Mouse (Mus musculus) 416B (cell line): ENCODE measurements around the gene Fbxl13.
"Not testable (repeated sequence)": the region's sequence is repeated elsewhere in the genome, so short reads cannot be mapped to it uniquely, and the experiment has no call there.

Source experiments
- DNase-seq: peaks from one replicate; pipeline ENCODE4 v3.0.0; 2011; ENCODE audit warnings: low read depth

Gene Fbxl13

GRCm38 (mm10) chr5:21656912-21657311, 11.5 kb upstream of the Fbxl13 start:
- DNase-seq = no peak

- no peak for DNase-seq
Measured at GRCm38 (mm10) chr5:21651885-21652612, 6.6 kb upstream of the Fbxl13 start.

DNA sequence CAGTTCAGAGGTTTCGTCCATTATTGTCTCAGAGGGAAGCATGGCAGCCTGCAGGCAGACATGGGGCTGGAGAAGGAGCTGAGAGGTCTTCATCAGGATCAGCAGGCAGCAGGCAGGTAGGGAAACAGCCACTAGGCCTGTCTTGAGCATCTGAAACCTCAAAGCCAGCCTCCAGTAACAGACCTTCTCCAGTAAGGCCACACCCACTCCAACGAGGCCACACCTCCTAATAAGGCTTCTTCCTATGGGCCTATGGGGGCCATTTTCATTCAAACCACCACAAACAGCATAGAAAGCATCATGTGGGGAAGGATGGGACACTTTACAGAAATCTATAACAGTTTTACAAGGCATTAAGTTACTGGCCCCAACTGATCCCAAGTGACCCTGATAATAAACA, 5.3 kb upstream of the Fbxl13 start:
- DNase-seq = no peak

DNA sequence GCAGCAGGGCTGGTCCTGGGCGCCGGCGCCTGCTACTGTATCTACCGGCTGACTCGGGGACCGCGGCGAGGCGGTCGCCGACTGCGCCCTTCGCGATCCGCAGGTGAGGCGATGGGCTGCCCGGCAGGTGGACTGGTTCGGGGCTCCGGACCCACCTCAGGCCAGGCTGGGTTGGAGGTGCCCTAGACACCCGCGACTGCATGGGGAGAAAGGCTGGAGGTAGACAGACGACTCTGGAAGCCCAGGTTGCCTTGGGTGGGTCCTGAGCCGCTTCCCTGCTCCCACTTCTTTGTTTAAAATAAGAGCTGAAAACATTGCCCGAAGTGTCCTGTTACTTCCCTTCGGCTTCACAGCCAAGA, 678 bp upstream of the Fbxl13 start:
- peak; percentile 17 for DNase-seq

- no peak for DNase-seq
Measured at GRCm38 (mm10) chr5:21644891-21645438, 469 bp downstream of the Fbxl13 start.

DNA sequence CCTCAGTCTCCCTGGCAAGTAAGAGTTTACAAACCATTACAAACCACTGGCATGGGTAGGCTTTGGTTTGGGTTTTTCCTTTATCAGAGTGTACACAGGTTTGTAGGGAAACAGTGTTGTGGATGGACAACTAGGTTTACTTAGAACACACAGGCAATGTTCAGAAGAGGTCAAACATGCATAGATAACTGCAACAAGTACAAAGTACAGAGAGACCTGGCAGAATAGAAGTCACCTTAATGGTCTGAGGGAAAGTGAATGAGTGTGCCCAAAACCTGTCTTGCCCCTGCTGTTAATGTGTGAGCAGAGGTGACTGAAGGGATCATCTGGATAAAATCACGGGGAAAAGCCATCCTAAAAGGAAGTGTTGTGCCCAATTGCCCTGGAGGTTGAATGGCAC, 1.8 kb downstream of the Fbxl13 start:
- DNase-seq = no peak

DNA sequence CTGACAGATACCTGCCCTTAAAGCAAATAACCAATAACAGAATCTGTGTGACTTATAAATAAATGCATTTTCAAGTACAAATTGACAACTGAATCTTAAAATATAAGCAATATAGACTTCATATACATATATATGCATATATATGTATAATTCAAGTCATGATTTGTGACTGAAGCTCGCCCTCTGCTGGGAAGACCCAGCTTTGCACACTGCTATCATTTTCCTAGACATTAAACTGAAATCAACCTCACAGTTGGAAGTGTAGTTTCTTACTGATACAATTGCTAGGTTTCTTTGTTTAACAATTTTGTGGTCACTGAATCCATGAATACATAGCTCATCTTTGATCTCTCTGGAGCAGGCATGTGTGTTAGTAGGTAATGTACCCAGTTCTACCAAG, 4.5 kb downstream of the Fbxl13 start:
- DNase-seq = peak; percentile 59

GRCm38 (mm10) chr5:21625916-21626315, 19.5 kb downstream of the Fbxl13 start:
- no peak for DNase-seq

DNA sequence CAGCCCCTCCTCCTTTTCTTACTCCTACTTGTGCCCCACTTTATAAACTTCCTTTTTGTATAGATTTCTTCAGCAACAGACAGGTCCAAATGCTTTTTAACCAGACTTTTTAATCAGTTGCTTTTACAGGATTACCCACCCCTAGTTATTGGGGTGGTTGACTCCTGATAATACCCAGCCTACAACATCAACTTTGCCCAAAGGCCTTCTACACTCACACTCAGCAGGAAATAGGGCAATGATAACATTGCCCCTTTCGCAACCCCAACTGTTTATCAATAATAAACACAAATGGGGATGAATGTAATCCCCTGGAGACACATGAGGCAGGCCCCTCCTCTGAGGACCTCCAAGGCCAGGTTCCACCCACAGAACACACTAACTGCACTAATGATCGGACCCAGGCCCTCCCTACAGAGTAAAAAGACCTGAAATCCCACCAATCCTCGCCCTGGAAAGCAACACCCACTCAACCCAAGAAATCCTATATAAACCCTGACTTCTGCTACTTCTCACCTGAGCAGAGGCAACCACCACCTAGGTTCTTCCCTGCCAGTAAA, 28.9 kb downstream of the Fbxl13 start:
- DNase-seq = peak; percentile 42

GRCm38 (mm10) chr5:21614299-21614698, 31.1 kb downstream of the Fbxl13 start:
- not testable (repeated sequence) for DNase-seq

GRCm38 (mm10) chr5:21610996-21611395, 34.4 kb downstream of the Fbxl13 start:
- DNase-seq = peak; percentile 79

DNA sequence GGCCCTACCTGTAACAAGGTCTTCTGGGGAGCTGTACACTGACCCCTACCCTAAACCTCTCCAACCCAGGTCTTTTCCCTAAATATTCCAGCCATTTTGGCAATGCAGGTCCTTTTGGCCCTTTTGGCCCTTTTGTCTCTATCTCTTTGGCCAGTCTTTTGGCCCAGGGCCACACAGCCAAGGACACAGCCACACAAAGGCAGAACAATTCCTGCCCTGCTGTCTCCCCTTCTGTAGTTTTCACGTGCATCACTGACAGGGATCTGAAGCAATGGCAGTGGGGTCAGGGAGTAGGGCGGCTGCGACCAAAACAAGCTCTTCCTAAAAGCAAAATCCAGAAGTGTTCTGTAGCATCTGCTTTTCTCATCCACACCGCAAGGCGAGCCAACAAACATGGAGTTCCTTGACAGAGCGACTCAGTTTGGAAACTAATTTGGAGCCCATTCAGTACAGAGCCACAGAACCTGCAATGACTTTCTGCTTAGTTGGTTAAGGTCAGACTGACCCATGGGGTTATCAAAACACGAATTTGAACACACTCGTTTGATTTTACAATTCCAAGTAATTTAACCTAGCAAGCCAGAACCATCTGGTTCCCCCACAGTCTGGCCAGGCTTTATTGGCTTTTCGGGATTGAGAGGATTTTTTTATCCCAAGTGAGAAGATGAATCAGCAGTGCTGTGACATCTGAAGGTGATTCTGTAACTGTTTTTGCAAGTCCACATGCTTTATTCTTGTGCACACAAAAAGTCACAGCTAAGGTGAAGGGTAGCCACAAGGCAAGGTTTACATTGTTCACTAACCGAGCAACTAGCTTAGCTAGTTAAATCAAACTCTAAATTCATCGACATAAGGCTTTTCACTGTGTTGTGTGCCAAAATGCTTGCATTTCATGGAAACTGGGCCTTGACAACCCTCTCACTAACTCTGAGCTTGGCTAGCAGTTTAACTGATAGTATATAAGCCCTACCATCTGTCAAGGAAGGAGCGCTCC, 36.8 kb downstream of the Fbxl13 start:
- no peak for DNase-seq

- no peak for DNase-seq
Measured at GRCm38 (mm10) chr5:21605936-21606335, 39.5 kb downstream of the Fbxl13 start.

DNA sequence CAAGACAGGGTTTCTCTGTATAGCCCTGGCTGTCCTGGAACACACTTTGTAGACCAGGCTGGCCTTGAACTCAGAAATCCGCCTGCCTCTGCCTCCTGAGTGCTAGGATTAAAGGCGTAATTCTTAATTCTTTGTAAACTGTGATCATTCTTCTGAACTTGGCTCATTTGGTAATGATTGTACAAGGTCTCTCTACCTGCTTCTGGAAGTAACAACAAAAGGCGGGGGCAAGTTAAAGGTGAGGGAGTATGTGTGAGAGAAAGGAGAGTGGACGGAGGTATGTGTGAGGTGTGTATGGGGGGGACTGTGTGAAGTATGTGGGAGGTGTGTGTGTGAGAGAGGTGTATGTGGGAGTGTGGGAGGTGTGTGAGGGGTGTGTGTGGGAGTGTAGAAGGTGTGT, 45.5 kb downstream of the Fbxl13 start:
- DNase-seq = no peak

DNA sequence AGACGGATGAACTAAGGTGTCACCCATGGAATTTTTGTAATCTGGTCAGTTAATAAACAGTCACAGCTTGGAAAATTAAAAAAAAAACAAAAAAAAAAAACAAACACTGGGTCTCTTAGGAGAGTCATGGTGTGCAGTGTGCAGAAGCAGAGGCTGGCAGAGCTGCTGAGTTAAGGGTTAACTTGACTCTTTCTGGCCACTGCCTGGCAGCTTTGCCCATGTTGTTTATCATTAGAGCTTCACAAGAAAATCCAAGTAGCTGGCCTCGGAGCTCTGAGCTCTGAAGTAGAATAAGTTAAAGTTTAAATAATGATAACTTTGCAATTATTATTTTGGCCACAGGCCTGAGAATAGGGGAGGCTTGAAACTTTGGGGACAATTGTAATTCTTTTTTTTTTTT, 45.9 kb downstream of the Fbxl13 start:
- DNase-seq = not testable (repeated sequence)

GRCm38 (mm10) chr5:21593201-21593709, 52.2 kb downstream of the Fbxl13 start:
- no peak for DNase-seq

- no peak for DNase-seq
Measured at GRCm38 (mm10) chr5:21592106-21592505, 53.3 kb downstream of the Fbxl13 start.

DNA sequence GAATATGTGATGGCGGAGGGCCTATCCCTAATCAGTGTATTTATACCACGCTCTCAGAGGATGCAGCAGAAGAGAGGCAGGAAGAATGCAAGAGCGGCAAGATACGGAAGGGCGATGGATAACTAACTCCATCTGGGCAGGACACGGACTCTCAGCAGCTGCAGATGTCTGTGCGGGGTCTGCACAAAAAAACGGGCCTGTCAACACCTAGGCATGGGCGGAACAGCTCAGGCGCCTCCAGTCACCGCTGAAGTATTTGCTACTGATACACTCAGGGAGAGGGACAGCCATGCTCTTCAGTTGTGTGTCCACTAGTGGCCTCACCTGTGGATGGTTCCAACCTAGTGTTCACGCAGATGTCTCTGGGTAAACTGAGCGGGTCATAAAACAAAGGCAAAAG, 57.2 kb downstream of the Fbxl13 start:
- DNase-seq = no peak

DNA sequence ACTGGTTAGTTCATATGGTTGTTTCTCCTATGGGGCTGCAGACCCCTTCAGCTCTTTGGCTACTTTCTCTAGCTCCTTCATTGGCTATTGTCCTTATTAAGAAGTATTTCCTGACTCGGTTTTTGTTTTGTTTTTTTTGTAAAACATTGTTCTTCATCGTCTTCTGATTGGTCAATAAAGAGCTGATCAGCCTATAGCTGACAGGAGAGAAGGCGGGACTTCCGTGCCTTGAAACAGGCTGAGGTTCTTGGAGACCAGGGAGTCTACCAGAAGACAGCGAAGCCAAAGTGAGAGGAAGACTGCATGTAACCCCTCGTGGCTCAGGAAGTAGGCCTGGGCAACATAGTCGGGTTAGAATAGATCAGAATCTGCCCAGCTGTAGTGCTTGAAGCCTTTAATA, 57.8 kb downstream of the Fbxl13 start:
- DNase-seq = peak; percentile 80

DNA sequence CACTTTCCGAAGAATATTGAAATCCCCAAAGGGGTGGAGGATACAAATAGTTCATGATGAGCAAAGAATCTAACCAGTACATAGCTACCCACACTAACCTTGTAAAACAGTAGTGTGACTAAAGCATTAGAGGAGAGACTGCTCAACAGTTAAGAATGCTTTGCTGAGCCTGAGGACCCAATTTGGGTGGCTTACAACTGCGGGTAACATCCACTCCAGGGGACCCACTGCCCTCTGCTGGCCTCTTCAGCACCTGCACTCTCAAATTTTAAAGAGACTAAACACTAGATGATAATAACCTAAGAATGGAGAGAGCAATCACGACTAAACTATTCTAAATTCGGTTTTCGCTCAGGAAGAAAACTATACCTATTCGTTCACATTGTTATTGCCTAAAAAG, 58.7 kb downstream of the Fbxl13 start:
- DNase-seq = peak; percentile 74

- DNase-seq = no peak
Measured at GRCm38 (mm10) chr5:21578136-21578535, 67.3 kb downstream of the Fbxl13 start.

DNA sequence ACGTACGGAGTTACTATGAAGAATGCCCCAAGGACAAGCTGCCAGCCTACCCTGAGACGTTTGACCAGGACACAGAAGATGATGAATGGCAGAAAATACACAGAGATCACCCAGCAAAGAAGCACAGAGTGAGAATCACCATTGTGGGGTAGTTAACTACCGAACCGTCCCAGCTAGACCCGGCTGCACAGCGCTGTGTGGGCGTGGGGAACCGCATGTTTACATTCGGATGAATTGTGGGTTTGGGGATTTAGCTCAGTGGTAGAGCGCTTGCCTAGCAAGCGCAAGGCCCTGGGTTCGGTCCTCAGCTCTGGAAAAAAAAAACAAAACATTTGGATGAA, 70.3 kb downstream of the Fbxl13 start:
- DNase-seq = no peak
